Mouse (Mus musculus) kidney, embryonic 16.5 days (tissue): ENCODE measurements around the gene Srgap3. TPM values are rescaled to one million over a fixed set of nuclear protein-coding genes. Genes with fewer than 3 reads are reported as not detected.
A peak's percentile ranks its signal among the peaks of the same experiment; 100 is the strongest.

Experiments used
- ATAC-seq: fragments of 200-750 bp; cut with Nextera tagmentation; 2 replicates; pipeline ENCODE4 v1.8.0; 2017; ENCODE audit warnings: moderate TSS enrichment; ENCODE audit not compliant: low FRiP score, low TSS enrichment
- H3K27ac ChIP-seq: fragments of 300-500 bp; sonication (generic); 2 replicates; pipeline ENCODE4 v1.5.1; 2014; ENCODE audit warnings: low read length
- H3K27me3 ChIP-seq: fragments of 300-500 bp; sonication (generic); 2 replicates; pipeline ENCODE4 v1.6.1; 2014; ENCODE audit warnings: low read length, control low read depth, mixed read lengths; ENCODE audit not compliant: insufficient read depth
- H3K36me3 ChIP-seq: fragments of 300-500 bp; sonication (generic); 2 replicates; pipeline ENCODE4 v1.6.1; 2014; ENCODE audit warnings: low read length, control low read depth, mixed read lengths; ENCODE audit not compliant: insufficient read depth
- H3K4me1 ChIP-seq: fragments of 300-500 bp; sonication (generic); 2 replicates; pipeline ENCODE4 v1.6.1; 2014; ENCODE audit warnings: low read length, control low read depth, mixed read lengths; ENCODE audit not compliant: insufficient read depth
- H3K4me2 ChIP-seq: fragments of 300-500 bp; sonication (generic); replicated peaks from 2 replicates; pipeline ENCODE4 v1.6.1; 2014; ENCODE audit warnings: low read depth, low read length
- H3K4me3 ChIP-seq: fragments of 300-500 bp; sonication (generic); 2 replicates; pipeline ENCODE4 v1.5.1; 2014; ENCODE audit warnings: mild to moderate bottlenecking, low read length
- H3K9ac ChIP-seq: fragments of 300-500 bp; sonication (generic); replicated peaks from 2 replicates; pipeline ENCODE4 v1.6.1; 2014; ENCODE audit warnings: low read length
- H3K9me3 ChIP-seq: fragments of 300-500 bp; sonication (generic); 2 replicates; pipeline ENCODE4 v1.6.1; 2016; ENCODE audit warnings: low read length, control low read depth
- WGBS: fragments of 180-500 bp; shearing (Covaris S2); extraction: QIAGEN DNeasy Blood & Tissue Kit; methylation state at CpG from one replicate; pipeline ENCODE4 v1.1.7; 2014; 5-methylcytosine and 5-hydroxymethylcytosine counted together
- polyA plus RNA-seq: library from polyadenylated mRNA; unstranded; fragments of >200 nt; fragmentation: Nextera tagmentation; extraction: Ambion mirVana; gene quantifications from 2 replicates; pipeline ENCODE4 v1.2.1, GENCODE M21; 2015

Gene Srgap3
- polyA plus RNA-seq, 1 experiment from 2014 or later: 3.9 TPM

DNA sequence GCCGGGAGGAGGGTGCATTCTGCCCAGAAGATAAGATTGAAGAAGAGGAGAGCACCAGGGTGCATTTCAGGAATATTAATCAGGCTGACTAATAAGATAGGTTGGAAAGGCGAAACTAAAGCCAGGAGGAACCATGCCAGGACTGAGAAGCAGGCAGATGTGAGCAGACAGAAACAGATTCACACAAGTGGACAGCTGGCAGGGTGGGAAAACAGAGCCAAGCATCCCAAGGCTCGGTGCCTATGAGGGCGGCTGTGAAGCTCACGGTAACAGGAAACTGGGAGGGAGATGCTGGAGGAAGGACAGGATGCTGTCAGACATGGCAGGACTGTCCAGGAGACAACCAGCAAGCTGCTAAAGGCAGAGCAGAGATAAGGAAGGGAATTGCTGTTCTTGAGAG is 96.3 kb downstream of the Srgap3 start:
- no peak for ATAC-seq

DNA sequence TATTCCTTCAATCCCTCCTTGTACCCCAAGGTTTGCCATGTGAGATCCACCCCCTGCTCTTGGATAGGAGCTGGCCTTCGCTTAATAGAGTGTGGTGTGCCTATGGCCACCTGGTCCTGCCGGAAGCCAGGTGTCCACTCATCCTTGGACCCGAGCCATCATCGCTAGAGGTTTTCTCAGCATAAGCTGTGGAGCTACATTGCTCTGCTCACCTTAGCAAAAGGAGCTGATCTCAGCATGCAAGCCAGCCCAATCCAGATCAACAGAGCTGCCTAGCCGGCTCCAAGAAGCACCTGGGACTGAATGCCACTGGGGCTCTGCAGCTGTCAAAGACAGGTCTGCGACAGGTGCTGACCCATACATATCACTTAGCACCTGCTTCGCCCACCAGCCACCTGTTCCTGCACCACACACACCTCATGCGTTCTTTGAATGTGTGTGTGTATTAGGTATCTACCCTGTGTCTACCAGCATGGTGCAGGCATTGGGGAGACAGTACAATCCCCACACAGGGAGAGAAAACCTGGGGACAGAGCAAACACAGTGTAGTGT is 98.4 kb downstream of the Srgap3 start:
- no peaks in the 10 kb centered on the region for H3K36me3 ChIP-seq
- H3K4me2 ChIP-seq: no peak overlapping the region
- WGBS: 91% methylated on average over 8 of the region's 8 CpGs
- H3K4me3 ChIP-seq: no peak overlapping the region
- no peaks in the 10 kb centered on the region for H3K27me3 ChIP-seq
- H3K9ac ChIP-seq: no peak overlapping the region
- H3K9me3 ChIP-seq: no peaks in the 10 kb centered on the region
- no peak overlapping the region for H3K27ac ChIP-seq
- ATAC-seq: no peak
- 0 out of 2 replicates have a peak, but pooled peaks cover 3% of the 10 kb centered on the region for H3K4me1 ChIP-seq

More for the DNA sequence above, 96.3 kb downstream of the Srgap3 start:
- Histone ChIP-seq H3K27ac (no peak overlapping the region), H3K9ac (no peak overlapping the region), H3K4me1 (no peaks in the 10 kb centered on the region), H3K9me3 (no peaks in the 10 kb centered on the region), H3K4me2 (no peak overlapping the region), H3K27me3 (no peaks in the 10 kb centered on the region), H3K36me3 (no peaks in the 10 kb centered on the region), H3K4me3 (no peak overlapping the region)
- 49% methylated on average over 5 of the region's 5 CpGs for WGBS

DNA sequence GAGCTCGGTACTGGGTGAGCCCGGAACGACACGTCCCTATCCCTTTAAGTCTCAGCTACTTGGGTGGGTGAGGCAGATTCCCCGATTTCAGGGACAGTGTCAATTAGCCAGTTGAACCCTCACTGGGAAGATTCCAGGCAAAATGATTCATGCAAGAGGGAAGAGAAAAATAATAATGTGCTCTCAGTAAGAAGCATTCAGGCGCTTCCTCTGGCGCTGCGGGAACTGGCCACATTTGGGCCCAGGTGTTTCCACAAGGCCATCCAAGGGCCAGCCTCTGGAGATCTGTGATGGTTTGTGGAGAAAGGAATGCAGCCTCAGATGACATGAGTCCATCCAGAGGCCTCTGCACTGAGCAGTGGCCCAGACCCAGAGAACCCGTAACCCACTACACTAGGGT is 100.2 kb downstream of the Srgap3 start:
- Histone ChIP-seq H3K4me3 (no peak overlapping the region), H3K4me2 (no peak overlapping the region), H3K9ac (no peak overlapping the region), H3K9me3 (no peaks in the 10 kb centered on the region), H3K27me3 (no peaks in the 10 kb centered on the region), H3K4me1 (peaks cover 11% of the 10 kb centered on the region), H3K27ac (no peak overlapping the region), H3K36me3 (no peaks in the 10 kb centered on the region)
- WGBS: 89% methylated on average over 9 of the region's 9 CpGs
- no peak for ATAC-seq

DNA sequence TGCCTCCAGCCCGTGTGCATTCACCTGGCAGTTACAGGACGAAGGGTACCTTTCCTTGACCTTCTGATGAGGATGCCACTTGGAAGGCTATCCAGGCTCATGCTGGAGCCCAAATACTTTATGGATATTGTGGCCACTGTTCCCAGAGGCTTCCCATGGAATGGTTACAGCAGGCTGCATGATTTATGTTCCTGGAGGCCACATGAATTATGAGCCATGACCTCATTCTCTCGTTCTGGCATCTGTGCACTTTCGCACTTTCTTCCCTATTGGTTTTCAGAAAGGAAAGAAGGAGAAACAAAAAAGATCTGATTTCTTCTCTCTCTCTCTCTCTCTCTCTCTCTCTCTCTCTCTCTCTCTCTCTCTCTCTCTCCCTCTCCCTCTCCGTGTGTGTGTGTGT is 104.6 kb downstream of the Srgap3 start:
- H3K9ac ChIP-seq: no peak overlapping the region
- H3K4me1 ChIP-seq: peaks cover 16% of the 10 kb centered on the region
- H3K36me3 ChIP-seq: no peaks in the 10 kb centered on the region
- no peaks in the 10 kb centered on the region for H3K27me3 ChIP-seq
- WGBS: 21% methylated on average over 5 of the region's 5 CpGs
- H3K27ac ChIP-seq: no peak overlapping the region
- ATAC-seq: peak; percentile 46; the same call in 1 of the 2 replicates
- no peak overlapping the region for H3K4me3 ChIP-seq
- no peaks in the 10 kb centered on the region for H3K9me3 ChIP-seq
- H3K4me2 ChIP-seq: no peak overlapping the region

DNA sequence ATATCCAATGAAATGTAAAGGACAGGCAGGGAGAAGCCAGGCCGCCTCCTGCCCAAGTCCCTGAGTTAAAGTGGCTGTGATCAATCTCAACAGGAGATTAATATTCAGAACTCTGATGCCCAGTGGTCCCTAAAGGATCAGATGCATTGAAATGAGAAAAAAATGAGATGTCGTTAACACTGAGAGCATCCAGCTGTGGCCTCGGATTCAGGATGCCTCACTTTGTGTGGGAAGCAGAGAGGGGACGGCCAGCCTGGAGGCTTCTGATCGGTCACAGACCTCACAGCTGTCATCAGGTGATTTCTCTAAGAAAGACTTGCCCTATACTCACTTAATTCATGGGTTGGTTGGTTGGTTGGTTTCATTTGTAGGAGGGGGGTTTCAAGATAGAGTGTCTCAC is 106.7 kb downstream of the Srgap3 start:
- no peaks in the 10 kb centered on the region for H3K9me3 ChIP-seq
- peaks cover 15% of the 10 kb centered on the region for H3K4me1 ChIP-seq
- H3K36me3 ChIP-seq: no peaks in the 10 kb centered on the region
- H3K9ac ChIP-seq: no peak overlapping the region
- ATAC-seq: no peak
- H3K27ac ChIP-seq: no peak overlapping the region
- H3K4me3 ChIP-seq: no peak overlapping the region
- H3K4me2 ChIP-seq: no peak overlapping the region
- WGBS: 42% methylated on average over 5 of the region's 5 CpGs
- H3K27me3 ChIP-seq: no peaks in the 10 kb centered on the region

DNA sequence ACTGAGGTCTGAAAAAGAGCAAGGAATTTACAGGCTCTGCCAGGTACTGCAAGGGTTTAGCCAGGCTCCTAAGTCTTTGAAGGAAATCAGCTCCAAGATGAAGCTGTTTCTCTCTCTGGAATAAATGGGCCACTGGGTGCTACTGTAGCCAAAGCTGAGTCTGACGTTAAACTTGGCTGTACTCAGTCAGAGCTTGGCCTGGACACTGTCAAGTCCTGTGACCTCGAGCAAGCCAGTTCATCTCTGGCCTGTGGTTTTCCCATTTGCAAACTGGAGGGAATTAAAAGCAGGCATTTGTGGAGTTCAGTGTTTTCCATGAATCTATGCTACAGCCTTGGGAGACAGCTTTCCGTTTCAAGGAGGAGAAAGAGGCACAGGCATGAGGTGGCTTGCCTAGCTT is 107.7 kb downstream of the Srgap3 start:
- Histone ChIP-seq H3K36me3 (no peaks in the 10 kb centered on the region), H3K9me3 (no peaks in the 10 kb centered on the region), H3K4me3 (no peak overlapping the region), H3K4me2 (no peak overlapping the region), H3K4me1 (peaks cover 12% of the 10 kb centered on the region), H3K27me3 (no peaks in the 10 kb centered on the region), H3K27ac (no peak overlapping the region), H3K9ac (no peak overlapping the region)
- 77% methylated on average over 3 of the region's 3 CpGs for WGBS
- no peak for ATAC-seq

DNA sequence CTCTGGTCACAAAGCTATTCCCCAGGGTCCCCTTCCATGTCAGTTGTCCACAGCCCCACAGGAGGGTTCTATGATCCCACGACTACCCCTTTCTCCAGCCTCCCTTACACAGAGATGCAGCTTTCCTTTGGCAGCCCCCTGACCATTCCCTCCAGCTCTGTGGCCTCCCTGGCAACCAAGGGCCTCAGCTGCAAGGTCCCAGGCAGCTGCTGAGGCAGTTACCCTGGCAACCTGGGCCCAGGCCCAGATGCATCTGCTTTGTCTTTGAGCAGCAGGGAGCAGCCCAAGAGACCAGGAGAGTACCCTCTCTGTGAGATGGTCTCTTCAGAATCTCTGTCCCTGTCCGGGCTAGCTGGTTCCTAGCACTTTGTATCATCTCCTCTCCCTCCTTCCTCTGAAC is 108.2 kb downstream of the Srgap3 start:
- Histone ChIP-seq H3K27ac (no peak overlapping the region), H3K9me3 (no peaks in the 10 kb centered on the region), H3K4me1 (peaks cover 14% of the 10 kb centered on the region), H3K36me3 (no peaks in the 10 kb centered on the region), H3K27me3 (no peaks in the 10 kb centered on the region), H3K9ac (no peak overlapping the region), H3K4me2 (no peak overlapping the region), H3K4me3 (no peak overlapping the region)
- no peak for ATAC-seq
- WGBS: 68% methylated on average over 2 of the region's 2 CpGs

DNA sequence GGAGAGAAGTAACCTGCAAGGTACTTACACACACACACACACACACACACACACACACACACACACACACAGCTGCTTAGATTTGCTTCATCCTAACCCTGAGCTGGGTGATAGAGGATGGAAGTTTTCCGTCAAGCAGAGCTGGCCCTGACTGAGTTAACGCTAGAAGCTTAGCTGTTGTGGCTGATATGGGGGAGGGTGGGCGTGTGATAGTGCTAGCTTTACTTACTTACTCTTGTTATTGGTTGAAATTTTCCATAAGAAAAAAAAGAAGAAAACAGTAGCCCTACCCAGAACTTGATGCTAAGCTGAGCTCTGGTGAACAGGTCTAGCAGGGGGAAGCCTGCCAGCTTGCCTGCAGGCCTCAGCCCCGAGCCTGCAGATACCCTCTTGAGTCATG is 110.4 kb downstream of the Srgap3 start:
- H3K27ac ChIP-seq: no peak overlapping the region
- no peak overlapping the region for H3K4me3 ChIP-seq
- no peak overlapping the region for H3K9ac ChIP-seq
- WGBS: 68% methylated on average over 4 of the region's 4 CpGs
- no peaks in the 10 kb centered on the region for H3K36me3 ChIP-seq
- H3K27me3 ChIP-seq: no peaks in the 10 kb centered on the region
- ATAC-seq: no peak
- no peak overlapping the region for H3K4me2 ChIP-seq
- H3K9me3 ChIP-seq: no peaks in the 10 kb centered on the region
- H3K4me1 ChIP-seq: peaks cover 8% of the 10 kb centered on the region

DNA sequence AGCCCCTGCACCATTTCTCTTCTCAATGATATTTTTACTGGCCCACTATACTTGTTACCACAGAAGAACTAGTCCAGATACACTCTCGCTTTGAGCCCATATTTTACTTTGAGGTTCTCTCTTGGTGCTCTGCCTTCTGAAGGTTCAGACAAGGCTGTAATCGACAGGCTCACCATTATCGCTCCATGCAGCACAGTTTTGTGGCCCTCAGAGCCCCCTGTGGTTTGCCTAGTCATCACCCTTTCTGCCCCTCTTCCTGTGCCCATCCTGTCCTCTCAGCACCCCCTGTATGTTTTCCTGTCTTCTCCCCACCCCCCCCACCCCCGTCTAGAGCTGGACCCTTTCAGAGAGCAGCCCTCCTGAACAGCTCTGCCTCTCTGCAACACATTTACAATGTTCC is 111.7 kb downstream of the Srgap3 start:
- WGBS: 77% methylated on average over 4 of the region's 4 CpGs
- Histone ChIP-seq H3K4me1 (peaks cover 7% of the 10 kb centered on the region), H3K4me2 (no peak overlapping the region), H3K4me3 (no peak overlapping the region), H3K36me3 (no peaks in the 10 kb centered on the region), H3K27me3 (no peaks in the 10 kb centered on the region), H3K27ac (no peak overlapping the region), H3K9me3 (no peaks in the 10 kb centered on the region), H3K9ac (no peak overlapping the region)
- ATAC-seq: no peak

DNA sequence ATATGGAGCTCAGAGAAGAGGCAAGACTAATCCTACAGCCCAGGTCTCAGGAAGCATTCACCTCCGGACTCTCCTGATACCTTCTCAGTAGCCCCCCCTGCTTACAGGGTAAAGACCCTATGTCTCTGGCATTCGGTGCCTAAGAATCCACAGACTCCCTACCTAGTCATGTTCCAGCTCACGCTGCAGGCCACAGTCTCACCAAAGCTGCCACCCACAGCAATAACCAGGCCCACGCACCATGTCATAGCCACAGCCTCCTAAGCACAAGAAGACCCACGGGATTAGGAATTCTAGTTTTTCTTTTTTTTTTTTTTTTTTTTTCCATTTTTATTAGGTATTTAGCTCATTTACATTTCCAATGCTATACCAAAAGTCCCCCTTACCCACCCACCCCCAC is 112.6 kb downstream of the Srgap3 start:
- no peaks in the 10 kb centered on the region for H3K27me3 ChIP-seq
- no peak overlapping the region for H3K9ac ChIP-seq
- ATAC-seq: no peak
- H3K4me3 ChIP-seq: no peak overlapping the region
- no peaks in the 10 kb centered on the region for H3K9me3 ChIP-seq
- 86% methylated on average over 5 of the region's 5 CpGs for WGBS
- no peak overlapping the region for H3K27ac ChIP-seq
- no peaks in the 10 kb centered on the region for H3K36me3 ChIP-seq
- no peak overlapping the region for H3K4me2 ChIP-seq
- 0 out of 2 replicates have a peak, but pooled peaks cover 3% of the 10 kb centered on the region for H3K4me1 ChIP-seq
